Mouse (Mus musculus): ENCODE measurements around the gene Ccna1.

- no peak for TF ChIP-seq POLR2A (IDR thresholded peaks at IDR 0.05; ENCODE audit: borderline replicate concordance, control insufficient read depth, low read depth, low read length)
- TF ChIP-seq CTCF (IDR thresholded peaks at IDR 0.05; ENCODE audit: control insufficient read depth, insufficient read depth, low read length): no peak
Observed at GRCm38 (mm10) chr3:55098014-55098413, 42.7 kb upstream of the Ccna1 start.
